Mouse (Mus musculus): ENCODE measurements around the gene Agxt2.

DNA sequence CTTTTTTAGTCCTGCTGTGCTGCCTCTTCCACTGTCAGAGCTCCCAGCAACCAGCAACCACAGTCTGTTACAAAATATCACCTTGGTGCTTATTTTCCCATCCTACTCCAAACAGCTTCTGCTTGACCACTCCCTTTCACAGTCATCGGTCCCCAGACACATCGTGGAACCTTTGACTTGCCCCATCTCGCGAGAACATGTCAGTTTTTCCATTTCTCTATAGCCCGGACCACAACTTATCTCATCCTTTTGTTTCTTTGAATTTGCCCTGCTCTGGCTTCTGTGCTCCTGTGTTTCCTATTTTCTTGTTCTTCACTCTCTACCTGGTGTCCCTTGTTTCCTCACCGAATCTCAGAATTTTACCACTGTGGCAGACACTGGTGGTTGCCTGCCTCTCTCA lies 67.8 kb downstream of the Agxt2 start:
- TF ChIP-seq CTCF (IDR thresholded peaks at IDR 0.05; ENCODE audit: low read depth) (no peak), EP300 (optimal IDR thresholded peaks at IDR 0.05) (no peak)

Measured in stomach, postnatal 0 days (tissue).